Mouse (Mus musculus): ENCODE results near the gene Kif5c.

Kif5c gene

GRCm38 (mm10) chr2:49722983-49723382, 103.9 kb downstream of the Kif5c start:
- DNase-seq = no peak

GRCm38 (mm10) chr2:49726672-49727071, 107.6 kb downstream of the Kif5c start:
- DNase-seq = no peak

GRCm38 (mm10) chr2:49727199-49727598, 108.1 kb downstream of the Kif5c start:
- DNase-seq = peak; percentile 64 to 76

GRCm38 (mm10) chr2:49727686-49728085, 108.6 kb downstream of the Kif5c start:
- DNase-seq = no peak

GRCm38 (mm10) chr2:49728896-49729610, 110.0 kb downstream of the Kif5c start:
- no peak for DNase-seq

GRCm38 (mm10) chr2:49729611-49729969, 110.5 kb downstream of the Kif5c start:
- no peak for DNase-seq

- DNase-seq = no peak
Observed at GRCm38 (mm10) chr2:49730183-49730582, 111.1 kb downstream of the Kif5c start.

GRCm38 (mm10) chr2:49732745-49733655, 113.9 kb downstream of the Kif5c start:
- peak in 1 of 2 experiments; percentile 11 for DNase-seq

GRCm38 (mm10) chr2:49733656-49734008, 114.5 kb downstream of the Kif5c start:
- DNase-seq = peak in 1 of 2 experiments; percentile 22

GRCm38 (mm10) chr2:49734013-49734780, 115.1 kb downstream of the Kif5c start:
- peak; percentile 65 to 70 for DNase-seq

GRCm38 (mm10) chr2:49735386-49735785, 116.3 kb downstream of the Kif5c start:
- peak in 1 of 2 experiments; percentile 12 for DNase-seq

GRCm38 (mm10) chr2:49739046-49739445, 119.9 kb downstream of the Kif5c start:
- no peak for DNase-seq

- DNase-seq = no peak
Observed at GRCm38 (mm10) chr2:49741026-49741425, 121.9 kb downstream of the Kif5c start.

GRCm38 (mm10) chr2:49741895-49742734, 123.0 kb downstream of the Kif5c start:
- DNase-seq = no peak

GRCm38 (mm10) chr2:49742919-49743318, 123.8 kb downstream of the Kif5c start:
- DNase-seq = no peak

- DNase-seq = no peak
Observed at GRCm38 (mm10) chr2:49743775-49744174, 124.7 kb downstream of the Kif5c start.

GRCm38 (mm10) chr2:49744251-49745093, 125.4 kb downstream of the Kif5c start:
- DNase-seq = no peak

GRCm38 (mm10) chr2:49745094-49745781, 126.1 kb downstream of the Kif5c start:
- DNase-seq = no peak

- no peak for DNase-seq
Observed at GRCm38 (mm10) chr2:49746947-49747346, 127.8 kb downstream of the Kif5c start.

GRCm38 (mm10) chr2:49747670-49748069, 128.6 kb downstream of the Kif5c start:
- DNase-seq = no peak

Data from kidney, adult 8-10 months (tissue).